Mouse (Mus musculus): ENCODE measurements at regions not wholly inside any gene's neighbourhood (a gene's known extent, or its start where the extent isn't known, plus 50 kb on each side); places are given as distances from the start of the nearest gene placed in this dataset.
"Not testable (repeated sequence)": the region's sequence is repeated elsewhere in the genome, so short reads cannot be mapped to it uniquely, and the experiment has no call there.

GRCm38 (mm10) chr10:70866737-70867136, 211.0 kb upstream of the Phyhipl start:
- DNase-seq (ENCODE audit: low spot score): no peak

GRCm38 (mm10) chr10:70864650-70865049, 208.9 kb upstream of the Phyhipl start:
- no peak for DNase-seq (ENCODE audit: low spot score)

GRCm38 (mm10) chr10:70862022-70862335, 206.2 kb upstream of the Phyhipl start:
- DNase-seq (ENCODE audit: low spot score): no peak

- DNase-seq (ENCODE audit: low spot score): no peak
Measured at GRCm38 (mm10) chr10:70861131-70862021, 205.6 kb upstream of the Phyhipl start.

- no peak for DNase-seq (ENCODE audit: low spot score)
Measured at GRCm38 (mm10) chr10:70857155-70857820, 201.5 kb upstream of the Phyhipl start.

GRCm38 (mm10) chr10:70855948-70856347, 200.2 kb upstream of the Phyhipl start:
- DNase-seq (ENCODE audit: low spot score): no peak

GRCm38 (mm10) chr10:70853614-70854013, 197.8 kb upstream of the Phyhipl start:
- no peak for DNase-seq (ENCODE audit: low spot score)

- no peak for DNase-seq (ENCODE audit: low spot score)
Measured at GRCm38 (mm10) chr10:70848141-70848540, 192.4 kb upstream of the Phyhipl start.

- DNase-seq (ENCODE audit: low spot score): no peak
Measured at GRCm38 (mm10) chr10:70847341-70847882, 191.6 kb upstream of the Phyhipl start.

GRCm38 (mm10) chr10:70846281-70847168, 190.8 kb upstream of the Phyhipl start:
- DNase-seq (ENCODE audit: low spot score): no peak

GRCm38 (mm10) chr10:70843848-70844247, 188.1 kb upstream of the Phyhipl start:
- DNase-seq (ENCODE audit: low spot score): no peak

- no peak for DNase-seq (ENCODE audit: low spot score)
Measured at GRCm38 (mm10) chr10:70842176-70842838, 186.5 kb upstream of the Phyhipl start.

GRCm38 (mm10) chr10:70841179-70841578, 185.4 kb upstream of the Phyhipl start:
- DNase-seq (ENCODE audit: low spot score): not testable (repeated sequence)

- DNase-seq (ENCODE audit: low spot score): no peak
Measured at GRCm38 (mm10) chr10:70838147-70838546, 182.4 kb upstream of the Phyhipl start.

GRCm38 (mm10) chr10:70837326-70837725, 181.6 kb upstream of the Phyhipl start:
- DNase-seq (ENCODE audit: low spot score): no peak

- no peak for DNase-seq (ENCODE audit: low spot score)
Measured at GRCm38 (mm10) chr10:70832616-70833015, 176.9 kb upstream of the Phyhipl start.

- DNase-seq (ENCODE audit: low spot score): no peak
Measured at GRCm38 (mm10) chr10:70828217-70828616, 172.5 kb upstream of the Phyhipl start.

GRCm38 (mm10) chr10:70827522-70827921, 171.8 kb upstream of the Phyhipl start:
- DNase-seq (ENCODE audit: low spot score): not testable (repeated sequence)

- no peak for DNase-seq (ENCODE audit: low spot score)
Measured at GRCm38 (mm10) chr10:70826706-70827105, 170.9 kb upstream of the Phyhipl start.

- no peak for DNase-seq (ENCODE audit: low spot score)
Measured at GRCm38 (mm10) chr10:70825451-70825850, 169.7 kb upstream of the Phyhipl start.

- no peak for DNase-seq (ENCODE audit: low spot score)
Measured at GRCm38 (mm10) chr10:70824461-70824860, 168.7 kb upstream of the Phyhipl start.

- no peak for DNase-seq (ENCODE audit: low spot score)
Measured at GRCm38 (mm10) chr10:70819951-70820350, 164.2 kb upstream of the Phyhipl start.
